8 mouse cellular contexts compared by ENCODE assay signal in genomic region chr2:7509463-7509862, GRCm38 (mm10). TPM values are rescaled to one million over a fixed set of nuclear protein-coding genes. Genes with fewer than 3 reads are reported as not detected.
DNase-seq lines count a peak whose midpoint lies in the region; ATAC-seq and TF ChIP-seq lines count a peak whose summit lies in the region.
"Not testable (repeated sequence)": the region's sequence is repeated elsewhere in the genome, so short reads cannot be mapped to it uniquely, and the experiment has no call there.

Celf2 (minus strand) TSS chr2:7509563.

- not testable (repeated sequence) for H3K27ac ChIP-seq in embryonic facial prominence, embryonic 11.5 days (replicated peaks; ENCODE audit: low read depth, low read length); kidney, adult 2 months (ENCODE audit: insufficient read depth, low read depth, low read length); spleen, adult 2 months (ENCODE audit: insufficient read depth, low read length)

- H3K27me3 ChIP-seq in G1E (ENCODE audit: insufficient read depth, low read length); embryonic facial prominence, embryonic 11.5 days (ENCODE audit: control insufficient read depth, insufficient read depth, low read length); kidney, adult 2 months (replicated peaks; ENCODE audit: control insufficient read depth, insufficient read depth, low read length); spleen, adult 2 months (ENCODE audit: control insufficient read depth, insufficient read depth, low read length): not testable (repeated sequence)

- not testable (repeated sequence) for H3K4me3 ChIP-seq in G1E (ENCODE audit: low read depth, low read length); embryonic facial prominence, embryonic 11.5 days (ENCODE audit: low read depth, low read length); kidney, adult 2 months (ENCODE audit: insufficient read depth, low read depth, low read length); spleen, adult 2 months (ENCODE audit: extremely low read depth, insufficient read depth, insufficient read length)

- ATAC-seq in G1E (ENCODE audit: extremely low read depth, insufficient number of reproducible peaks, low FRiP score, poor library complexity, severe bottlenecking); embryonic facial prominence, embryonic 11.5 days (replicated peaks; ENCODE audit: insufficient number of reproducible peaks, low FRiP score, low TSS enrichment, low read depth); megakaryocyte progenitor cell, adult 5-6 weeks (replicated peaks; ENCODE audit: poor library complexity): not testable (repeated sequence)

- H3K9me3 ChIP-seq in G1E (replicated peaks); embryonic facial prominence, embryonic 11.5 days (replicated peaks; ENCODE audit: control insufficient read depth, low read length): not testable (repeated sequence)

- WGBS in embryonic facial prominence, embryonic 11.5 days = 89% methylated on average over 9 of the region's 9 CpGs
- WGBS in kidney, adult 2 months = 91% methylated on average over 9 of the region's 9 CpGs
- 89% methylated on average over 9 of the region's 9 CpGs for WGBS in spleen, adult 2 months

- TF ChIP-seq POLR2A in kidney, adult 2 months (IDR thresholded peaks at IDR 0.05; ENCODE audit: low read depth, low read length); spleen, adult 2 months (IDR thresholded peaks at IDR 0.05; ENCODE audit: low read depth, low read length): not testable (repeated sequence)

- not testable (repeated sequence) for H3K9ac ChIP-seq in embryonic facial prominence, embryonic 11.5 days (replicated peaks; ENCODE audit: low read length)

- not testable (repeated sequence) for H3K4me1 ChIP-seq in G1E (ENCODE audit: insufficient read depth, low read depth, low read length); embryonic facial prominence, embryonic 11.5 days (ENCODE audit: control insufficient read depth, insufficient read depth, low read length); kidney, adult 2 months (ENCODE audit: control insufficient read depth, insufficient read depth, low read length); spleen, adult 2 months (ENCODE audit: control insufficient read depth, insufficient read depth, insufficient read length)

- TF ChIP-seq CTCF in G1E (IDR thresholded peaks at IDR 0.05; ENCODE audit: low read depth, low read length); kidney, adult 2 months (conservative IDR thresholded peaks at IDR 0.05; ENCODE audit: insufficient read depth, insufficient read length, low read depth, low read length); spleen, adult 2 months (IDR thresholded peaks at IDR 0.05; ENCODE audit: extremely low read depth, insufficient read depth, insufficient read length, insufficient replicate concordance): not testable (repeated sequence)

- not testable (repeated sequence) for H3K4me2 ChIP-seq in embryonic facial prominence, embryonic 11.5 days (ENCODE audit: low read depth, low read length)

- intact Hi-C loops in heart, postnatal 10 days (cut with DNase I); left cerebral cortex, postnatal 4 days (cut with DNase I): not testable (repeated sequence)

- not testable (repeated sequence) for DNase-seq in G1E (ENCODE audit: low spot score); embryonic facial prominence, embryonic 11.5 days (ENCODE audit: low spot score); gastrocnemius, adult 8-10 months (ENCODE audit: low spot score in 2 of 2); heart, postnatal 10 days; kidney, adult 2 months; left cerebral cortex, postnatal 4 days; spleen, adult 2 months (ENCODE audit: low read depth in 1 of 2, low spot score in 2 of 2)

- not testable (repeated sequence) for H3K36me3 ChIP-seq in G1E (replicated peaks); embryonic facial prominence, embryonic 11.5 days (replicated peaks; ENCODE audit: control insufficient read depth, insufficient read depth, low read depth, low read length); kidney, adult 2 months (ENCODE audit: control insufficient read depth, insufficient read depth, low read length); spleen, adult 2 months (ENCODE audit: control insufficient read depth, insufficient read depth, low read length)

RNA-seq across cellular contexts. Expression of gene Celf2, which starts in this region (rescaled TPM):
- total RNA-seq in G1E (2014; fragmentation: Nextera tagmentation) = 11.8 and 14.2 TPM in 2 replicates
- 43.1 and 45.1 TPM in 2 replicates for total RNA-seq in G1E (2017)
- 0.45 and 0.86 TPM in 2 replicates for polyA plus RNA-seq in G1E (2012)
- 41.3 and 43.2 TPM in 2 replicates for polyA plus RNA-seq in embryonic facial prominence, embryonic 11.5 days (2014; fragmentation: Nextera tagmentation; extraction: Ambion mirVana)
- 100 to 1,000 TPM in 1 of 4 experiments, 10 to 100 TPM in 3; 81.5 to 106 (median 88.0) TPM for total RNA-seq in gastrocnemius, adult 8-10 months (2022)
- total RNA-seq in heart, postnatal 10 days (2021) = 10 to 100 TPM; 81.5 to 84.6 TPM
- 9.7 and 11.5 TPM in 2 replicates for polyA plus RNA-seq in kidney, adult 2 months (2012; rRNA removed)
- 100 to 1,000 TPM; 705 to 801 TPM for total RNA-seq in left cerebral cortex, postnatal 4 days (2021)
- total RNA-seq in megakaryocyte progenitor cell, adult 5-6 weeks (2015) = 138 and 152 TPM in 2 replicates
- 85.2 and 120 TPM in 2 replicates for total RNA-seq in megakaryocyte progenitor cell, adult 5-6 weeks (2017)
- polyA plus RNA-seq in spleen, adult 2 months (2012; rRNA removed) = 40.8 and 60.5 TPM in 2 replicates

Comparison
In these comparisons a context has a peak if more than half of its experiments do, and no peak if none do; other contexts are left out.
1. RNA of gene Celf2 (total RNA-seq): 705 to 801 TPM in left cerebral cortex, postnatal 4 days; 85.2 to 152 TPM in megakaryocyte progenitor cell, adult 5-6 weeks, 81.5 to 106 TPM in gastrocnemius, adult 8-10 months, 81.5 to 84.6 TPM in heart, postnatal 10 days and 11.8 to 45.1 TPM in G1E; every median in the first group is over 4 times any median in the second.